Mouse (Mus musculus): ENCODE results near the gene H2-DMb2. TPM values are rescaled to one million over a fixed set of nuclear protein-coding genes. Genes with fewer than 3 reads are reported as not detected.

H2-DMb2 gene
- total and polyA plus RNA-seq, 3 experiments = 0.77 to 1.5 TPM; not detected in 1

DNA sequence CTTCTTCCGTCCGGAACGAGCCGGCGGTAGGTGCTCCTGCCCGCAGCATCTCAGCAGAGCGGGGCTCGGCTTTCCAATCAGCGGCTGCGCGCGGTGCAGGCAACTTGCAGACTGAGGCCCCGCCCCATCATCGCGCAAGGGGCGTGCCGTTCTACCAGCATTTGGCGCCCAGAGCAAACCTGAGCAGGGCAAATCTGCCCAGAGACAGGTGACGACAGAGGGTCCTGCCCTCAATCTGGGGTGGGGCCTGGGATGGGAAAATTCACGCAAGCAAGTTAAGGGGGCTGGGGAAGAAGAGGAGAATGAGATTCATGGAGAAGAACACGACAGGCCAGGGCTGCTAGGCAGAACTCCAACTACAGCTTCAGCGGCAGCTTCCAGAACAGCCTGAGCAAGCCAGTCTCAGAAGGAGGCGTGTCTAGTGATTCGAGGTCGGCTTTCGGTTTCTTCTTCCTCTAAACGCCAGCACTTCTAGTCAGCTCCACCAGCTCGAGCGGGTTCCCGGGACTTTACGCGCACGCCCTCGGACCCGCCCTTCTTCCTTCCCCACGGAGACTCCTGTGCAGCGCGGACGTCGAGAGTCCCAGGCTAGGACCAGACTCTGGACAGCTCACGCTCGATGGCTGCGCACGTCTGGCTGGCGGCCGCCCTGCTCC lies 44.3 kb downstream of the H2-DMb2 start, which contains the start of the genes Tap1 and Psmb9 (continued):
- TF ChIP-seq CTCF (IDR thresholded peaks at IDR 0.05 in 2 of 3, conservative IDR thresholded peaks at IDR 0.05 in 1 of 3; ENCODE audit: control insufficient read depth in 1 of 3, insufficient read depth in 1 of 3, low read depth in 2 of 3, low read length in 3 of 3, poor library complexity in 1 of 3, severe bottlenecking in 1 of 3) = no peak
- TF ChIP-seq NELFE (IDR thresholded peaks at IDR 0.05; ENCODE audit: low read depth, low read length) = peak; percentile 41
- peak; percentile 76; the same call in 1 of the 2 replicates for TF ChIP-seq E2F4 (IDR thresholded peaks at IDR 0.05; ENCODE audit: borderline replicate concordance, low read depth, low read length)
- no peak for TF ChIP-seq SMC3 (IDR thresholded peaks at IDR 0.05; ENCODE audit: low read depth, low read length)
- TF ChIP-seq POLR2A (IDR thresholded peaks at IDR 0.05; ENCODE audit: control insufficient read depth in 1 of 2, insufficient read depth in 1 of 2, low read depth in 1 of 2, low read length in 2 of 2, poor library complexity in 1 of 2) = peak in 1 of 2 experiments; percentile 74; a peak in 2 of 4 replicates
- TF ChIP-seq USF2 (IDR thresholded peaks at IDR 0.05; ENCODE audit: borderline replicate concordance in 1 of 2, insufficient read depth in 1 of 2, low read depth in 1 of 2, low read length in 2 of 2) = no peak

GRCm38 (mm10) chr17:34188010-34188409 lies 44.9 kb downstream of the H2-DMb2 start:
- Histone ChIP-seq H3K79me2 (ENCODE audit: control insufficient read depth, insufficient read depth, low read length, poor library complexity) (peaks cover 10% of the 10 kb centered on the region), H3K27ac (ENCODE audit: control insufficient read depth, low read depth, low read length) (peak overlapping the region; percentile 87), H3K27me3 (ENCODE audit: control insufficient read depth in 1 of 2, insufficient read depth in 2 of 2, low read length in 2 of 2) (no peaks in the 10 kb centered on the region), H3K36me3 (ENCODE audit: control insufficient read depth in 1 of 2, insufficient read depth in 2 of 2, low read length in 2 of 2) (peaks cover 0 to 8% of the 10 kb centered on the region in 2 experiments; a peak in 3 of 4 replicates), H3K4me1 (ENCODE audit: control insufficient read depth in 1 of 2, insufficient read depth in 2 of 2, low read length in 2 of 2) (peaks cover 16 to 30% of the 10 kb centered on the region in 2 experiments), H3K4me3 (ENCODE audit: control insufficient read depth in 1 of 2, insufficient read depth in 1 of 2, low read depth in 2 of 2, low read length in 2 of 2) (peak overlapping the region; percentile 79 to 83), H3K9ac (ENCODE audit: control insufficient read depth, low read depth, low read length, poor library complexity, severe bottlenecking) (peak overlapping the region; percentile 92), H3K9me3 (replicated peaks; ENCODE audit: insufficient read depth, low read length) (no peaks in the 10 kb centered on the region)
- DNase-seq (ENCODE audit: low read depth, low spot score) = peak; percentile 65
- no peak for TF ChIP-seq BHLHE40 (IDR thresholded peaks at IDR 0.05; ENCODE audit: borderline replicate concordance, low read depth, low read length)
- TF ChIP-seq POLR2AphosphoS5 (IDR thresholded peaks at IDR 0.05; ENCODE audit: borderline replicate concordance, low read depth, low read length) = no peak
- no peak for TF ChIP-seq GATA1 (IDR thresholded peaks at IDR 0.05; ENCODE audit: low read depth, low read length)
- no peak for TF ChIP-seq MAZ (IDR thresholded peaks at IDR 0.05; ENCODE audit: low read depth, low read length)
- TF ChIP-seq SMC3 (IDR thresholded peaks at IDR 0.05; ENCODE audit: low read depth, low read length) = no peak
- no peak for TF ChIP-seq MAFK (IDR thresholded peaks at IDR 0.05; ENCODE audit: borderline replicate concordance, low read depth, low read length)
- TF ChIP-seq E2F4 (IDR thresholded peaks at IDR 0.05; ENCODE audit: borderline replicate concordance, low read depth, low read length) = no peak
- no peak for TF ChIP-seq ZKSCAN1 (IDR thresholded peaks at IDR 0.05; ENCODE audit: low read depth, low read length)
- no peak for TF ChIP-seq EP300 (IDR thresholded peaks at IDR 0.05; ENCODE audit: low read depth in 1 of 2, low read length in 2 of 2)
- TF ChIP-seq JUND (IDR thresholded peaks at IDR 0.05; ENCODE audit: low read depth, low read length) = no peak
- TF ChIP-seq ZMIZ1 (IDR thresholded peaks at IDR 0.05; ENCODE audit: low read depth, low read length) = no peak
- no peak for TF ChIP-seq USF2 (IDR thresholded peaks at IDR 0.05; ENCODE audit: borderline replicate concordance in 1 of 2, insufficient read depth in 1 of 2, low read depth in 1 of 2, low read length in 2 of 2)
- TF ChIP-seq POLR2AphosphoS2 (IDR thresholded peaks at IDR 0.05; ENCODE audit: low read length) = no peak
- no peak for TF ChIP-seq NRF1 (IDR thresholded peaks at IDR 0.05; ENCODE audit: insufficient read depth, low read depth, low read length, poor library complexity, severe bottlenecking)
- no peak for TF ChIP-seq HCFC1 (IDR thresholded peaks at IDR 0.05; ENCODE audit: low read depth, low read length)
- peak; percentile 58 for TF ChIP-seq TAL1 (IDR thresholded peaks at IDR 0.05; ENCODE audit: low read length)
- TF ChIP-seq ZC3H11A (IDR thresholded peaks at IDR 0.05; ENCODE audit: low read depth, low read length) = no peak
- 0 out of 2 replicates have a peak, but pooled peaks have one; percentile 39 for TF ChIP-seq CHD1 (IDR thresholded peaks at IDR 0.05; ENCODE audit: low read depth, low read length)
- TF ChIP-seq ETS1 (IDR thresholded peaks at IDR 0.05; ENCODE audit: low read depth, low read length) = no peak
- no peak for TF ChIP-seq KAT2A (conservative IDR thresholded peaks at IDR 0.05; ENCODE audit: low read depth, low read length)
- TF ChIP-seq RCOR1 (IDR thresholded peaks at IDR 0.05; ENCODE audit: low read depth, low read length) = no peak
- 0 out of 2 replicates have a peak, but pooled peaks have one; percentile 26 for TF ChIP-seq SIN3A (IDR thresholded peaks at IDR 0.05; ENCODE audit: low read length)
- TF ChIP-seq MXI1 (IDR thresholded peaks at IDR 0.05; ENCODE audit: low read depth, low read length) = no peak; the same call in 1 of the 2 replicates
- no peak for TF ChIP-seq TCF12 (IDR thresholded peaks at IDR 0.05; ENCODE audit: low read depth, low read length)
